Mouse (Mus musculus): ENCODE measurements at regions not wholly inside any gene's neighbourhood (a gene's known extent, or its start where the extent isn't known, plus 50 kb on each side); places are given as distances from the start of the nearest gene placed in this dataset.

- H3K9me3 ChIP-seq (replicated peaks), result peaks cover 91% of the 10 kb centered on the region
- DNase-seq (ENCODE audit: low spot score) (no peak), ATAC-seq (ENCODE audit: extremely low read depth, insufficient number of reproducible peaks, low FRiP score, poor library complexity, severe bottlenecking) (no peak)
- no peak overlapping the region for H3K4me3 ChIP-seq (ENCODE audit: low read depth, low read length)
- no peaks in the 10 kb centered on the region for H3K27me3 ChIP-seq (ENCODE audit: insufficient read depth, low read length)
- no peaks in the 10 kb centered on the region for H3K36me3 ChIP-seq (replicated peaks)
- no peak for TF ChIP-seq GATA2 (IDR thresholded peaks at IDR 0.05; ENCODE audit: borderline replicate concordance, low read depth, low read length)
- no peak for TF ChIP-seq POLR2AphosphoS5 (IDR thresholded peaks at IDR 0.05; ENCODE audit: insufficient replicate concordance, low read depth, low read length)
- TF ChIP-seq TAL1 (conservative IDR thresholded peaks at IDR 0.05; ENCODE audit: low read depth, low read length), result no peak
- no peaks in the 10 kb centered on the region for H3K4me1 ChIP-seq (ENCODE audit: insufficient read depth, low read depth, low read length)
These were observed 485.4 kb downstream of the Ajap1 start for GRCm38 (mm10) chr4:152997251-152997650.

- no peaks in the 10 kb centered on the region for H3K36me3 ChIP-seq (replicated peaks)
- H3K9me3 ChIP-seq (replicated peaks), result peaks cover 92% of the 10 kb centered on the region
- H3K4me3 ChIP-seq (ENCODE audit: low read depth, low read length), result no peak overlapping the region
- no peaks in the 10 kb centered on the region; the same call in 1 of the 2 replicates for H3K4me1 ChIP-seq (ENCODE audit: insufficient read depth, low read depth, low read length)
- ATAC-seq (ENCODE audit: extremely low read depth, insufficient number of reproducible peaks, low FRiP score, poor library complexity, severe bottlenecking) (no peak), DNase-seq (ENCODE audit: low spot score) (no peak)
- H3K27me3 ChIP-seq (ENCODE audit: insufficient read depth, low read length), result no peaks in the 10 kb centered on the region
- TF ChIP-seq GATA2 (IDR thresholded peaks at IDR 0.05; ENCODE audit: borderline replicate concordance, low read depth, low read length) (no peak), GATA1 (IDR thresholded peaks at IDR 0.05; ENCODE audit: borderline replicate concordance, low read length) (no peak), POLR2AphosphoS5 (IDR thresholded peaks at IDR 0.05; ENCODE audit: insufficient replicate concordance, low read depth, low read length) (no peak), TAL1 (conservative IDR thresholded peaks at IDR 0.05; ENCODE audit: low read depth, low read length) (no peak), CTCF (IDR thresholded peaks at IDR 0.05; ENCODE audit: low read depth, low read length) (no peak)
These were observed 486.0 kb downstream of the Ajap1 start for GRCm38 (mm10) chr4:152996641-152997040.

GRCm38 (mm10) chr4:152995052-152995595, 487.5 kb downstream of the Ajap1 start:
- Histone ChIP-seq H3K27me3 (ENCODE audit: insufficient read depth, low read length) (no peaks in the 10 kb centered on the region), H3K4me3 (ENCODE audit: low read depth, low read length) (no peak overlapping the region), H3K4me1 (ENCODE audit: insufficient read depth, low read depth, low read length) (no peaks in the 10 kb centered on the region; the same call in 1 of the 2 replicates), H3K36me3 (replicated peaks) (no peaks in the 10 kb centered on the region), H3K9me3 (replicated peaks) (peaks cover 87% of the 10 kb centered on the region)
- TF ChIP-seq GATA2 (IDR thresholded peaks at IDR 0.05; ENCODE audit: borderline replicate concordance, low read depth, low read length), result no peak
- DNase-seq (ENCODE audit: low spot score) (no peak), ATAC-seq (ENCODE audit: extremely low read depth, insufficient number of reproducible peaks, low FRiP score, poor library complexity, severe bottlenecking) (no peak)

- no peak for TF ChIP-seq POLR2AphosphoS5 (IDR thresholded peaks at IDR 0.05; ENCODE audit: insufficient replicate concordance, low read depth, low read length)
- no peak for ATAC-seq (ENCODE audit: extremely low read depth, insufficient number of reproducible peaks, low FRiP score, poor library complexity, severe bottlenecking)
- no peak overlapping the region for H3K4me3 ChIP-seq (ENCODE audit: low read depth, low read length)
These were observed 488.4 kb downstream of the Ajap1 start for GRCm38 (mm10) chr4:152994206-152994605.

GRCm38 (mm10) chr4:152990266-152990665, 492.3 kb downstream of the Ajap1 start:
- TF ChIP-seq GATA1 (IDR thresholded peaks at IDR 0.05; ENCODE audit: borderline replicate concordance, low read length) (no peak), CTCF (IDR thresholded peaks at IDR 0.05; ENCODE audit: low read depth, low read length) (no peak), TAL1 (conservative IDR thresholded peaks at IDR 0.05; ENCODE audit: low read depth, low read length) (no peak), POLR2AphosphoS5 (IDR thresholded peaks at IDR 0.05; ENCODE audit: insufficient replicate concordance, low read depth, low read length) (no peak), GATA2 (IDR thresholded peaks at IDR 0.05; ENCODE audit: borderline replicate concordance, low read depth, low read length) (no peak)
- H3K4me1 ChIP-seq (ENCODE audit: insufficient read depth, low read depth, low read length), result no peaks in the 10 kb centered on the region; the same call in 1 of the 2 replicates
- H3K4me3 ChIP-seq (ENCODE audit: low read depth, low read length), result no peak overlapping the region
- no peaks in the 10 kb centered on the region for H3K27me3 ChIP-seq (ENCODE audit: insufficient read depth, low read length)
- ATAC-seq (ENCODE audit: extremely low read depth, insufficient number of reproducible peaks, low FRiP score, poor library complexity, severe bottlenecking) (no peak), DNase-seq (ENCODE audit: low spot score) (no peak)
- H3K9me3 ChIP-seq (replicated peaks), result peaks cover 77% of the 10 kb centered on the region
- H3K36me3 ChIP-seq (replicated peaks), result no peaks in the 10 kb centered on the region

More at GRCm38 (mm10) chr4:152994206-152994605, 488.4 kb downstream of the Ajap1 start:
- no peaks in the 10 kb centered on the region; the same call in 1 of the 2 replicates for H3K4me1 ChIP-seq (ENCODE audit: insufficient read depth, low read depth, low read length)
- H3K9me3 ChIP-seq (replicated peaks), result peaks cover 88% of the 10 kb centered on the region
- no peaks in the 10 kb centered on the region for H3K36me3 ChIP-seq (replicated peaks)
- no peaks in the 10 kb centered on the region for H3K27me3 ChIP-seq (ENCODE audit: insufficient read depth, low read length)
- no peak for DNase-seq (ENCODE audit: low spot score)

- TF ChIP-seq CTCF (IDR thresholded peaks at IDR 0.05; ENCODE audit: low read depth, low read length) (no peak), GATA2 (IDR thresholded peaks at IDR 0.05; ENCODE audit: borderline replicate concordance, low read depth, low read length) (no peak), GATA1 (IDR thresholded peaks at IDR 0.05; ENCODE audit: borderline replicate concordance, low read length) (no peak), POLR2AphosphoS5 (IDR thresholded peaks at IDR 0.05; ENCODE audit: insufficient replicate concordance, low read depth, low read length) (no peak), TAL1 (conservative IDR thresholded peaks at IDR 0.05; ENCODE audit: low read depth, low read length) (no peak)
- Histone ChIP-seq H3K4me3 (ENCODE audit: low read depth, low read length) (no peak overlapping the region), H3K9me3 (replicated peaks) (peaks cover 64% of the 10 kb centered on the region), H3K4me1 (ENCODE audit: insufficient read depth, low read depth, low read length) (no peaks in the 10 kb centered on the region; the same call in 1 of the 2 replicates), H3K36me3 (replicated peaks) (no peaks in the 10 kb centered on the region), H3K27me3 (ENCODE audit: insufficient read depth, low read length) (no peaks in the 10 kb centered on the region)
- ATAC-seq (ENCODE audit: extremely low read depth, insufficient number of reproducible peaks, low FRiP score, poor library complexity, severe bottlenecking) (no peak), DNase-seq (ENCODE audit: low spot score) (no peak)
These were observed 494.9 kb downstream of the Ajap1 start for GRCm38 (mm10) chr4:152987726-152988125.

Data from G1E (cell line).